Mouse (Mus musculus) neural tube, embryonic 11.5 days (tissue): ENCODE measurements at regions not wholly inside any gene's neighbourhood (a gene's known extent, or its start where the extent isn't known, plus 50 kb on each side); places are given as distances from the start of the nearest gene placed in this dataset. TPM values are rescaled to one million over a fixed set of nuclear protein-coding genes. Genes with fewer than 3 reads are reported as not detected.

ENCODE experiments used
- microRNA counts: library from miRNA; unstranded; fragments of <30 nt; microRNA quantifications from one replicate; lab custom pipeline; 2015
- microRNA-seq: library from miRNA; unstranded; fragments of <30 nt; microRNA quantifications from one replicate; pipeline ENCODE4, GENCODE M21; 2016

MicroRNA genes in the stretch of these regions (microRNA counts, 519-probe panel; counts per million panel counts)
- microRNA mmu-miR-467h+mmu-miR-669d+mmu-miR-669l (lab: Ali Mortazavi, UCI), result 171 counts per million, percentile 57 among the panel's probes with 10 or more counts

Small RNA genes in the stretch of these regions (microRNA-seq; reads per million reads assigned to microRNA genes)
- gene Gm22243, result not detected
- gene Gm25510, result not detected
- not detected for gene Gm26303
- gene Mir467h, result not detected
